ENCODE assay signal across 6 mouse cellular contexts in genomic region chr2:177898171-177898570, GRCm38 (mm10). TPM values are rescaled to one million over a fixed set of nuclear protein-coding genes. Genes with fewer than 3 reads are reported as not detected.
"Had no signal": no experiment of that assay in that cellular context is flagged by ENCODE, and none has a peak within 500 bp of the region (broad histone marks: within the 10 kb centered on the region; RNA-seq: fewer than 3 reads in every experiment).

No protein-coding gene starts in this region.

RNA-seq across cellular contexts. Expression of gene Zfp972, which starts 27.2 kb away (rescaled TPM):
- polyA plus RNA-seq: neural tube, embryonic 13.5 days; neural tube, embryonic 14.5 days; small intestine, adult 2 months; spleen, adult 2 months; testis, adult 2 months; thymus, adult 2 months had no signal
